Mouse (Mus musculus) MEL (cell line): ENCODE results near the gene Lhpp. TPM values are rescaled to one million over a fixed set of nuclear protein-coding genes. Genes with fewer than 3 reads are reported as not detected.

Source experiments
- DNase-seq: peaks from one replicate; pipeline ENCODE4 v3.0.0; 2011; ENCODE audit warnings: low read depth, low spot score
- H3K27ac ChIP-seq: 2 replicates; pipeline ENCODE4 v1.5.1; 2012; ENCODE audit warnings: low read depth, mild to moderate bottlenecking, control low read depth, low read length, moderate library complexity; ENCODE audit not compliant: control insufficient read depth
- H3K27me3 ChIP-seq, 2 experiments: fragments of 150-350 bp in 1 of 2; sonication (generic) in 1 of 2; 2 replicates each; pipeline ENCODE4 v1.6.1; 2012; ENCODE audit warnings: low read length in 2 of 2, mild to moderate bottlenecking in 2 of 2, improper control_type of control experiment in 1 of 2, moderate library complexity in 1 of 2; ENCODE audit not compliant: insufficient read depth in 2 of 2, control insufficient read depth in 1 of 2
- H3K36me3 ChIP-seq, 2 experiments: 2 replicates each; pipeline ENCODE4 v1.6.1; 2012 to 2014; ENCODE audit warnings: low read length in 2 of 2, improper control_type of control experiment in 1 of 2, inconsistent platforms in 1 of 2, mild to moderate bottlenecking in 1 of 2; ENCODE audit not compliant: insufficient read depth in 2 of 2, control insufficient read depth in 1 of 2
- H3K4me1 ChIP-seq, 2 experiments: fragments of 150-350 bp in 1 of 2; sonication (generic) in 1 of 2; 2 replicates each; pipeline ENCODE4 v1.6.1; 2012; ENCODE audit warnings: low read length in 2 of 2, improper control_type of control experiment in 1 of 2, mild to moderate bottlenecking in 1 of 2; ENCODE audit not compliant: insufficient read depth in 2 of 2, control insufficient read depth in 1 of 2
- H3K4me3 ChIP-seq, 2 experiments: fragments of 150-350 bp in 1 of 2; sonication (generic) in 1 of 2; 2 replicates each; pipeline ENCODE4 v1.5.1; 2012; ENCODE audit warnings: low read depth in 2 of 2, low read length in 2 of 2, mild to moderate bottlenecking in 2 of 2, moderate library complexity in 2 of 2, control low read depth in 1 of 2, improper control_type of control experiment in 1 of 2; ENCODE audit not compliant: control insufficient read depth in 1 of 2, insufficient read depth in 1 of 2
- H3K79me2 ChIP-seq: 2 replicates; pipeline ENCODE4 v1.6.1; 2012; ENCODE audit warnings: mild to moderate bottlenecking, low read length, moderate library complexity; ENCODE audit not compliant: control insufficient read depth, poor library complexity, insufficient read depth
- H3K9ac ChIP-seq: 2 replicates; pipeline ENCODE4 v1.6.1; 2012; ENCODE audit warnings: low read depth, mild to moderate bottlenecking, control low read depth, low read length, moderate library complexity; ENCODE audit not compliant: control insufficient read depth, poor library complexity, severe bottlenecking
- H3K9me3 ChIP-seq: fragments of 150-350 bp; sonication (generic); replicated peaks from 2 replicates; pipeline ENCODE4 v1.6.1; 2012; ENCODE audit warnings: mild to moderate bottlenecking, low read length, improper control_type of control experiment, moderate library complexity; ENCODE audit not compliant: insufficient read depth
- BHLHE40 ChIP-seq: IDR thresholded peaks from 2 replicates; pipeline ENCODE4 v1.6.1; 2012; ENCODE audit warnings: low read depth, mild to moderate bottlenecking, inconsistent platforms, low read length, improper control_type of control experiment, borderline replicate concordance
- CTCF ChIP-seq, 3 experiments: IDR thresholded peaks in 2 of 3; conservative IDR thresholded peaks in 1 of 3; 2 replicates each; pipeline ENCODE4 v1.5.1; 2011 to 2012; ENCODE audit warnings: low read length in 3 of 3, low read depth in 2 of 3, mild to moderate bottlenecking in 2 of 3, improper control_type of control experiment in 1 of 3, inconsistent platforms in 1 of 3, mixed read lengths in 1 of 3, moderate library complexity in 1 of 3; ENCODE audit not compliant: control insufficient read depth in 1 of 3, insufficient read depth in 1 of 3, poor library complexity in 1 of 3, severe bottlenecking in 1 of 3
- ELF1 ChIP-seq: IDR thresholded peaks from 2 replicates; pipeline ENCODE4 v1.6.1; 2014; ENCODE audit warnings: low read depth, mild to moderate bottlenecking, inconsistent platforms, low read length, improper control_type of control experiment, moderate library complexity
- HCFC1 ChIP-seq: IDR thresholded peaks from 2 replicates; pipeline ENCODE4 v1.6.1; 2012; ENCODE audit warnings: low read depth, mild to moderate bottlenecking, inconsistent platforms, low read length, improper control_type of control experiment, moderate library complexity
- JUND ChIP-seq: IDR thresholded peaks from 2 replicates; pipeline ENCODE4 v1.6.1; 2011; ENCODE audit warnings: low read depth, mild to moderate bottlenecking, improper control_type of control experiment, low read length
- MAX ChIP-seq: IDR thresholded peaks from 2 replicates; pipeline ENCODE4 v1.6.1; 2011; ENCODE audit warnings: low read length, improper control_type of control experiment
- MAZ ChIP-seq: IDR thresholded peaks from 2 replicates; pipeline ENCODE4 v1.6.1; 2012; ENCODE audit warnings: low read depth, mild to moderate bottlenecking, inconsistent platforms, low read length, improper control_type of control experiment
- MXI1 ChIP-seq: IDR thresholded peaks from 2 replicates; pipeline ENCODE4 v1.6.1; 2011; ENCODE audit warnings: mild to moderate bottlenecking, low read depth, low read length, improper control_type of control experiment
- MYB ChIP-seq: IDR thresholded peaks from 2 replicates; pipeline ENCODE4 v1.6.1; 2011; ENCODE audit warnings: mild to moderate bottlenecking, low read depth, low read length, improper control_type of control experiment
- MYC ChIP-seq: IDR thresholded peaks from 2 replicates; pipeline ENCODE4 v1.6.1; 2011; ENCODE audit warnings: low read depth, mild to moderate bottlenecking, low read length, improper control_type of control experiment, moderate library complexity
- POLR2AphosphoS2 ChIP-seq: IDR thresholded peaks from 2 replicates; pipeline ENCODE4 v1.6.1; 2011; ENCODE audit warnings: low read length, improper control_type of control experiment
- RAD21 ChIP-seq: IDR thresholded peaks from 2 replicates; pipeline ENCODE4 v1.6.1; 2011; ENCODE audit warnings: mild to moderate bottlenecking, low read depth, low read length, improper control_type of control experiment
- RCOR1 ChIP-seq: IDR thresholded peaks from 2 replicates; pipeline ENCODE4 v1.6.1; 2012; ENCODE audit warnings: low read depth, mild to moderate bottlenecking, inconsistent platforms, low read length, improper control_type of control experiment
- SIN3A ChIP-seq: IDR thresholded peaks from 2 replicates; pipeline ENCODE4 v1.6.1; 2012; ENCODE audit warnings: low read length, improper control_type of control experiment, inconsistent platforms
- SMC3 ChIP-seq: IDR thresholded peaks from 2 replicates; pipeline ENCODE4 v1.6.1; 2011; ENCODE audit warnings: low read depth, low read length, improper control_type of control experiment
- TCF12 ChIP-seq: IDR thresholded peaks from 2 replicates; pipeline ENCODE4 v1.6.1; 2014; ENCODE audit warnings: low read depth, mild to moderate bottlenecking, inconsistent platforms, low read length, improper control_type of control experiment, moderate library complexity
- USF1 ChIP-seq: IDR thresholded peaks from 2 replicates; pipeline ENCODE4 v1.6.1; 2014; ENCODE audit warnings: low read depth, mild to moderate bottlenecking, inconsistent platforms, low read length, improper control_type of control experiment, moderate library complexity
- ZC3H11A ChIP-seq: IDR thresholded peaks from 2 replicates; pipeline ENCODE4 v1.6.1; 2012; ENCODE audit warnings: low read depth, mild to moderate bottlenecking, inconsistent platforms, low read length, improper control_type of control experiment
- ZKSCAN1 ChIP-seq: IDR thresholded peaks from 2 replicates; pipeline ENCODE4 v1.6.1; 2012; ENCODE audit warnings: low read depth, mild to moderate bottlenecking, inconsistent platforms, low read length, improper control_type of control experiment, moderate library complexity
- ZMIZ1 ChIP-seq: IDR thresholded peaks from 2 replicates; pipeline ENCODE4 v1.6.1; 2012; ENCODE audit warnings: low read depth, mild to moderate bottlenecking, inconsistent platforms, low read length, improper control_type of control experiment, moderate library complexity
- ZNF384 ChIP-seq: IDR thresholded peaks from 2 replicates; pipeline ENCODE4 v1.6.1; 2012; ENCODE audit warnings: low read depth, mild to moderate bottlenecking, inconsistent platforms, low read length, improper control_type of control experiment
- polyA plus RNA-seq, 2 experiments: library from polyadenylated mRNA; stranded (reverse) in 1 of 2; unstranded in 1 of 2; fragments of >175 nt in 1 of 2; fragments of >200 nt in 1 of 2; gene quantifications; 2 replicates each; pipeline versions ENCODE4 v1.2.1 to v1.2.4; 2012; ENCODE audit warnings: low replicate concordance in 2 of 2, low read depth in 1 of 2; ENCODE audit not compliant: insufficient read length in 2 of 2, insufficient read depth in 1 of 2, missing spikeins in 1 of 2
- total RNA-seq: library from RNA; depleted of rRNA; stranded (reverse); fragments of 300-350 nt; gene quantifications from 2 replicates; pipeline ENCODE4 v1.2.3, GENCODE M21; 2012

Gene Lhpp
- total and polyA plus RNA-seq, 3 experiments = 31.0 to 39.3 TPM; not detected in 1

- no peak overlapping the region for H3K27ac ChIP-seq
- no peaks in the 10 kb centered on the region for H3K9me3 ChIP-seq
- TF ChIP-seq RCOR1 (no peak), ELF1 (no peak), MYB (no peak)
- no peaks in the 10 kb centered on the region for H3K79me2 ChIP-seq
- no peaks in the 10 kb centered on the region for H3K27me3 ChIP-seq
- no peak overlapping the region for H3K9ac ChIP-seq
- no peak for DNase-seq
- no peak overlapping the region for H3K4me3 ChIP-seq
- no peaks in the 10 kb centered on the region for H3K36me3 ChIP-seq
- no peaks in the 10 kb centered on the region for H3K4me1 ChIP-seq
Observed at GRCm38 (mm10) chr7:132654412-132654811, 44.0 kb downstream of the Lhpp start.

GRCm38 (mm10) chr7:132656075-132656474 lies 45.6 kb downstream of the Lhpp start:
- H3K9ac ChIP-seq = peak overlapping the region; percentile 46
- H3K27me3 ChIP-seq = no peaks in the 10 kb centered on the region
- H3K27ac ChIP-seq = peak overlapping the region; percentile 27
- peak overlapping the region; percentile 39 to 41; a peak in 3 of 4 replicates for H3K4me3 ChIP-seq
- no peaks in the 10 kb centered on the region for H3K4me1 ChIP-seq
- H3K9me3 ChIP-seq = no peaks in the 10 kb centered on the region
- H3K79me2 ChIP-seq = no peaks in the 10 kb centered on the region
- no peaks in the 10 kb centered on the region for H3K36me3 ChIP-seq
- 0 out of 2 replicates have a peak, but pooled peaks have one; percentile 20 for TF ChIP-seq MAX
- TF ChIP-seq ELF1 = peak; percentile 61; the same call in 1 of the 2 replicates
- peak; percentile 47 for TF ChIP-seq HCFC1
- TF ChIP-seq ZC3H11A = peak; percentile 97
- TF ChIP-seq CTCF (IDR thresholded peaks at IDR 0.05 in 2 of 3, conservative IDR thresholded peaks at IDR 0.05 in 1 of 3; ENCODE audit: control insufficient read depth in 1 of 3, insufficient read depth in 1 of 3, low read depth in 2 of 3, low read length in 3 of 3, poor library complexity in 1 of 3, severe bottlenecking in 1 of 3) = peak; percentile 82 to 100 (median 98)
- TF ChIP-seq MYC = peak; percentile 56; the same call in 1 of the 2 replicates
- peak; percentile 65; the same call in 1 of the 2 replicates for TF ChIP-seq SIN3A
- TF ChIP-seq USF1 = peak; percentile 38; the same call in 1 of the 2 replicates
- no peak for TF ChIP-seq TCF12
- peak; percentile 100 for TF ChIP-seq RAD21
- TF ChIP-seq POLR2AphosphoS2 = no peak
- TF ChIP-seq MAZ = peak; percentile 61; the same call in 1 of the 2 replicates
- 0 out of 2 replicates have a peak, but pooled peaks have one; percentile 44 for TF ChIP-seq ZMIZ1
- no peak for TF ChIP-seq JUND
- peak; percentile 99 for TF ChIP-seq SMC3
- no peak for TF ChIP-seq ZKSCAN1
- no peak for TF ChIP-seq ZNF384
- peak; percentile 18; the same call in 1 of the 2 replicates for TF ChIP-seq BHLHE40
- no peak; the same call in 1 of the 2 replicates for TF ChIP-seq MXI1
- peak; percentile 95 for DNase-seq
